Mouse (Mus musculus) kidney, adult 9 months (tissue): ENCODE measurements around the gene Rcc1.

Source experiments
- DNase-seq: peaks from one replicate; pipeline ENCODE4 v3.0.0; 2022

The Rcc1 gene

DNA sequence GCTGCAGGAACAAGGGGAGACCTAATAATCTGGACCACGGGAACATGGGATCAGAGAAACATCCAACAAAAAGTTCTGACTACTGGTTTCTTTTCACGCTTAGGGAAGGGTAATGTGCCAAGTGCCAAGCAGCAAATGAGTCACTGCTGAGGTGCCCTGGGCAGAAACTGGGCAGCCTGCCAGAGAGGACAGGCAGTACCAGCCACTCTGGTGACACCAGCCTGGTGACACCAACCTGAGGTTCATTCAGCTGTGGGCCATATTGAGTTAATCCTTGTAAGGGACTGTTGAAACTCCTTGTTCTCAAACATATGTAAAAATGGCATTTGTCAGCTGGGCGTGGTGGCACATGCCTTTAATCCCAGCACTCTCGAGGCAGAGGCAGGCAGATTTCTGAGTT is 1.2 kb upstream of the Rcc1 start:
- DNase-seq, result peak; percentile 62

DNA sequence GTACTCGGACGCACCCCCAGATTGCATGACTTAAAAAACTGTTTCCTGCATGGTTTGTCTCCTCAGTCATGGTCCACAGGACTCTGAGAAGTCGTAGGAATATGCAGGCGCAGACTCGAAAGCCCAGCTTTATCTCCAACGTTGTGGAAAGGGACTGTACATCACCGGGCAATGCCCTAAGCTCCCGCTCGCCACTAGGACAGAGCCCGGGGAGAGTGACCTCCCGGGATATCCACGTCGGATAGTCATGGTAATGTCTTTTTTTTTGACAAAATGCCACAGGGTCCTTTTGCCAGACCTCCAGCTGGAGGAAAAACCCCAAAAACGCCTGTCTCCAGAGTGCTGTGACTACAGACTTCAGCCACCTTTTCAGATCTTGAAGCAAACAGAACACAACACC is 666 bp downstream of the Rcc1 start:
- peak; percentile 32 for DNase-seq

DNA sequence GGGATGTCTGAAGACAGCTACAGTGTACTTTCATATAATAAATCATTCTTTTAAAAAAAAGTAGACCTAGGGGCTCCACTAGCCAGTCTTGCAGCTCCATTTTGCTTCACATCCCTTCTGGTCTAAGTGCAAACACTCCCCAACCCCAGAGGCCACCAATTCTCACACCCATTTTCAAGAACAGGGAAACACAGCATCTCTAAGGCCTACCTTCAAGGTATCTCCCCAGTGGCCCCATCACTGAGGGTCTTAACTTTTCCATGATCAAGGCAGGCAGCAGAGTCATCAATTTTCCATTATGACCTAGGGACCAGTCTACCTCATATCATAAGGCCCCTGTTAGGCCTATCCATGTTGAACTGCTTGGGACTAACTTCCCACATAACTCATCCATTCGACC is 2.0 kb downstream of the Rcc1 start:
- DNase-seq, result no peak

GRCm38 (mm10) chr4:132350854-132351253 is 2.6 kb downstream of the Rcc1 start:
- no peak for DNase-seq

- DNase-seq, result no peak
Observed at GRCm38 (mm10) chr4:132350123-132350740, 3.2 kb downstream of the Rcc1 start.

DNA sequence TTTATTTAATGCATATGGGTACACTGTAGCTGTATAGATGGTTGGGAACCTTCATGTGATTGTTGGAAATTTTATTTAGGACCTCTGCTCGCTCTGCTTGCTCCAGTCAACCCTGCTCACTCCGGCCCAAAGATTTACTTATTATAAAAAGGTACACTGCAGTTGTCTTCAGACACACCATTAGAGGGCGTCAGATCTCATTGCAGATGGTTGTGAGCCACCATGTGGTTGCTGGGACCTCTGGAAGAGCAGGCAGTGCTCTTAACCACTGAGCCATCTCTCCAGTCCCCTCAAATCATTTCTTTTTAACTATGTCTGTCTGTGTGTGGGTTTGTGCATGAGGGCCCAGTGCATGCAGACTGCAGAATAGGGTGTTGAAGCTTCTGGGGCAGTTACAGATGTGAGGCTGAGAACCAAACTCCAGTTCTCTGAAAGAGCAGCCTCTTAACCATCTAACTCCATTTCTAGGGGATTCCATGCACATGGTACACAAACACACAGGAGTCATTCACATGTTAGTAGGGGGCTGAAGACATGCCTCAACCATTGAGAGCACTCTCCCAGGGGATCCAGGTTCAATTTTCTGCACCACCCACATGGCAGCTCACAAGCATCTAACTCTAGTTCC is 3.8 kb downstream of the Rcc1 start:
- DNase-seq, result no peak

DNA sequence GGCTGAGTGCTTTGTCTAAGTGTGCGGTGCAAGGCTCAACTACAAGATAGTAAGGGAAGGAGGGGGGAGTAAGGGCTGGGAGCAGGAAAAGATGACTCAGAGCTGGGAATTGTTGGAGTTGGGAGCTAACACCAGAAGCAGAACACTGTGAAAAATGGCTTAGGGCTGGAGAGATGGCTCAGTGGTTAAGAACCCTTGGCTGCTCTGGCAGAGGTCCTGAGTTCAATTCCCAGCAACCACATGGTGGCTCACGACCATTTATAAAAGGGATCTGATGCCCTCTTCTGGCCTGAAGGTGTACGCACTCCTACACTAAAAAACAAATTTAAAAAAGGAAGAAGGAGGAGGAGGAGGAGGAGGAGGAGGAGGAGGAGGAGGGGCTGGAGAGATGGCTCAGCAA is 6.7 kb downstream of the Rcc1 start:
- peak; percentile 50 for DNase-seq

DNA sequence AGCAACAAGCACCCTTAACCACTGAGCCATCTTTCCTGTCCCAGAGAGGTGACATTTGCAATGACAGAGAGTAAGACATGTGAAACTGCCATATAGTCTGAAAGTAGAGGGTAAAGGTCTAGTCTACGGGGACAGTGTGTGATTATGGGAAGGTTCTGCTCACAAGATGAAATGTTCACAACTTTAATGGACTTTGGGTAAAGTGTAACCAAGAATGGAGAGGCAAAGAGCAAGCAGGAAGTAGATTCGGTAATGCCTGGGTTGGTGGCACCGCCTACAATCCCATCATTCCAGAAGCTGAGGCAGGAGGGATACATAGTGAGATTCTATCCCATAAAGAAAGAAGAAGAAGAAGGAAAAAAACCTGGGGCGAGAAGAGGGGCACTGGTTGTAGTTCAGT is 7.1 kb downstream of the Rcc1 start:
- DNase-seq, result peak; percentile 81

DNA sequence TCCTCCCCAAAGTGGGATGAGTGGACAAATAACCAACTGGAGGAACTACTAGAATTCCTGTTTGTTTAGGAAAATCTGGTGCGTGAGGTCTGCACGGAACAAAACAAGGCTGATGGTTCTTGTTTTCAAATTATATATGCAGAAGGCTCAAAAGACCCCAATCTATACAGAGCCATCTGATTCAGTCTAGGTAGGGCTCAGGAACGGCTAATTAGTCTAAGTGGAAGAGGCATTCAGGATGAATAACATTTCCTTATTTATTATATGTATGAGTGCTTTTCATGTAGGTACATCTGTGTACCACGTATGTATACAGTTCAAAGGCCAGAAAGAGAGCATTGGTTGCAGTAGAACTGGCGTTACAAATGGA is 7.6 kb downstream of the Rcc1 start:
- DNase-seq, result peak; percentile 26

GRCm38 (mm10) chr4:132345135-132345842 is 8.1 kb downstream of the Rcc1 start:
- DNase-seq, result peak; percentile 98

DNA sequence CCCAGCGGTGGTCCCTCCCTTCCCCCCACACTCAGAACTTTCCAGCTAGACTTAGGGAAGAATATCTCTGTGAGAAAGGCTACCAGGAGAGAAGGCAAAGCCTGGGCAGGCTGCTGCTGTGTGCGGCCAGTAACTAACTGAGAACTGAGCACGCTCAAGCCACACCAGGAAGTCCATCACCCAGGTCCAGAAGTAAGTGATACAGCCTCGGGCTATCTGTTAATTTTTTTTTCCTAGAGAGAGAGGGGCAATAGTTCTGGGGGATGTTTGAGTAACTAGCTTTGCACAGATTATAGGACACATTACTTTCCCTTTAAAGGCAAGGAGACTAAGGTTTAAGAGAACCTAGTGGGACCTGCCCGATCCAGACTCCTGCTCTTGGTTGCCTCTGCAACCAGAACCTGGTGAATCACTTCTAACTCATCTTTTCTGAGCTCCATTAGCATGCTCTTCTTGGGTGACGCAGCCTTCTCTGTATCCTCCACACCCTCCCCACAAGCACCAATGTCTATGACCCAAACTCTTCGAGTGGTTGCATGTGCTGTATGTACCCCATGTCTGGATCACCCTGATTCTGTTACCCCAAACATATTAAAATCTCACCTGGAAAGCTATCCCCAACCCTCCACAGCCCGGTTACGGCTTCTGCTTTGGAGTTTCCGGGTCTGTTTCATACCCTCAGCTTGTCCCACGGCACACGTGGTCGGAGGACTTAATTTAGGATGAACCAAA is 8.8 kb downstream of the Rcc1 start:
- no peak for DNase-seq

DNA sequence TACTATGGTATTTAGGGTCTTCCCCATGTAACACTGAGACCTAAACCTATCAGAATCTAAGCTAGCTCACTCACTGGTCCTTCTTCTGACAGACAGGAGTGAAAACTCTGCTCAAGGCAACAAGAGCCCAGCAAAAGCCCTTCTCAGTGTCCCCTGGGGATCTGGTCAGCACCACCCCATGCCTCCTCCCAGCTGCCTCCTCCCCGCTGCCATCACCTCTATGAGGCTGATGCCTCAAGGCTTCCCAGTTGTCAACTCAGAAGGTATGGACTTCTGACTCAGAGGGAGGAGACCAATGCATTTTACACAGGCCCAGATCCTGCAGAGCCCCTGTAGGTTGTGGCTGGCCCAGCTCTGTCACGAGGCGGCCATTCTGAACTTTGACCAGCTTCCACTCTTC is 12.0 kb downstream of the Rcc1 start:
- no peak for DNase-seq

DNA sequence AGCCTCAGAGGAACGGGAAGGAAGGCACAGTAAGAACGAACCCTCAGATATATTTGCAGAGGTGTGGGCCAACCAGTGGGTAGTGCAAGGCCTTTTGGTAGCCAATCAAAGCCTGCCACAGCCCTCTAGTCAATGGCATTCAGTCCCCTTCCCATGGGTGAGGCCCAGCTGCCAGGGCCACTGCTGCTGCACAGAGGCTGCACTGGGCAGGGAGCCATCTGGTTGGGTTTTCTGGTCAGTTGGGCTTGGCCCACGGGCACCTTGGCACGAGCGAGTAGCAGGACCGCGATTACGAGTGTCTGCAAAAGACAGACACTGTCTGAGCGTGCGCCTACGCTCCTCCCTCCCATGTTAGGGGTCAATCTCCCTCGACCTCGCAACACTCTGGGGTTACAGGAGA is 14.5 kb downstream of the Rcc1 start:
- peak; percentile 85 for DNase-seq

DNA sequence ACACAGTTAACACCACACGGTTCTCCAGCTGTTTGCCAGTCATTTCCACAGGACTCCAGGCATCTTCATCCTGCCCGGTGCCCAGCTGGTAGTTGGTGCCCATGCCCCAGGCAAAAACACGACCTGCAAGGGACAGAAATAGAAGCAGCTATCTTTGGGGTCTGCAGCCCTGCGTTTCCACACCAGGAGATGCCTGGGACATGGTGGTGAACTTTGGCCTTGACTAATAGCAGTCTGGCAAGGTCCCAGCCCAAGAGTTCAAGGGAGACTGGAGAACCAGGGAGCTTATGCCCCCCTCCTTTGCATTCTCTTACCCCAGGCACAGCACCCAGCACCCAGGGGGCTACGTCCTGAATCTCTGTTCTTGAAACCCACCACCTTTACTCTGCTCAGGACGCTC is 20.5 kb downstream of the Rcc1 start:
- peak; percentile 61 for DNase-seq

GRCm38 (mm10) chr4:132331960-132332359 is 21.4 kb downstream of the Rcc1 start:
- no peak for DNase-seq

DNA sequence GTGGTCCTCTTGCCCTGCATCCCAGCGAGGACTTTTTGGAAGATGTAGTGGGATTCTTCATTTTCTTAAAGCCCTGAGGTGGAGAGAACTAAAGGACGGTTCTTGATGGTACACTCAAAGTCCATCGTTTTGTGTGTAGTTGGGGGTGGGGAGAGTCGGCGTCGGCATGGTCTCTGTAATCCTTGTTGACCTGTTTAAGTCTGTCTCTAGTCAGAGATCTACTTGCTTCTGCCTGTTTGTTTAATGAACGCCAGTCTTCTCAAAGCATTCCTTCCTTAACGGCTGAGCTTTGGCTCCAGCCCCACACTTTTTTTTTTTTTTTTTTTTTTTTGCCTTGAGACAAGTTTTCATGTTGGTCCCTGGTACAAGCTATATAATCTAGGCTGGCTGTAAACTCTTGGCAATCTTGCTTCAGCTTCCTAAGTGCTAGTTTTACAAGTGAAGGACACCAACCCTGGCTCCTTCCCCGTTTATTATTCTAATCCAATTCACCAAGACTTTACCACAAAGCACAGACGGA is 23.5 kb downstream of the Rcc1 start:
- DNase-seq, result no peak

- DNase-seq, result peak; percentile 92
Observed at GRCm38 (mm10) chr4:132329115-132329834, 24.1 kb downstream of the Rcc1 start, which contains the start of gene Trnau1ap. TSS of gene Trnau1ap (minus strand) at chr4:132329538.

GRCm38 (mm10) chr4:132328391-132328982 is 24.9 kb downstream of the Rcc1 start:
- DNase-seq, result no peak

DNA sequence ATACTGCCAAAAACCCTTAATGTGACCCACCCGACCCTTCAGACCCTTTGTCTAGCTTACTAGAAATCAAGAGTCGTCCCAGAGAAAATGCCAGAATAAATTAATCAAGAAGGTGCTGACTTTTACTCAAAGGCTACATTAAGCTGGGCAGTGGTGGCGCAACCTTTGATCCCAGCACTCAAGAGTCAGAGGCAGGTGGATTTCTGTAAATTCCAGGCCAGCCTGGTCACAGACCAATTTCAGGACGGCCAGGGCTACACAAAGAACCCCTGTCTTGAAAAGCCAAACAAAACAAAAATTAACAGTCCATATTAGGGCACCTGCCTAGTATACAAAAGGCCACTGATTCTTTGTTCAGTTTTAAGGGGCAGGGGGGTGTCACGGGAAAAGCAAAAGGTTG is 26.9 kb downstream of the Rcc1 start:
- no peak for DNase-seq

GRCm38 (mm10) chr4:132315711-132316110 is 37.7 kb downstream of the Rcc1 start:
- peak; percentile 58 for DNase-seq

- no peak for DNase-seq
Observed at GRCm38 (mm10) chr4:132312627-132313026, 40.8 kb downstream of the Rcc1 start.

GRCm38 (mm10) chr4:132311801-132312200 is 41.6 kb downstream of the Rcc1 start:
- DNase-seq, result no peak
